Mouse (Mus musculus): ENCODE results near the gene Zfp553.

- TF ChIP-seq CTCF (IDR thresholded peaks at IDR 0.05; ENCODE audit: insufficient read depth, low read length): no peak
- no peak for TF ChIP-seq POLR2A (IDR thresholded peaks at IDR 0.05; ENCODE audit: borderline replicate concordance, extremely low read depth, low read depth, low read length)
Measured at GRCm38 (mm10) chr7:127270666-127271065, 37.8 kb downstream of the Zfp553 start.

Measured in lung, adult 2 months (tissue).